Mouse (Mus musculus) midbrain, embryonic 10.5 days (tissue): ENCODE results near the gene Trpv4. TPM values are rescaled to one million over a fixed set of nuclear protein-coding genes. Genes with fewer than 3 reads are reported as not detected.
A peak's percentile ranks its signal among the peaks of the same experiment; 100 is the strongest.

Source experiments
- DNase-seq: peaks from one replicate; pipeline ENCODE4 v3.0.0-alpha.2; 2017; ENCODE audit warnings: low spot score
- H3K27ac ChIP-seq: fragments of 300-500 bp; sonication (generic); replicated peaks from 2 replicates; pipeline ENCODE4 v1.5.1; 2016; ENCODE audit warnings: mild to moderate bottlenecking
- H3K27me3 ChIP-seq: fragments of 300-500 bp; sonication (generic); 2 replicates; pipeline ENCODE4 v1.6.1; 2016; ENCODE audit warnings: low read depth, mild to moderate bottlenecking; ENCODE audit not compliant: poor library complexity, severe bottlenecking
- H3K36me3 ChIP-seq: fragments of 300-500 bp; sonication (generic); 2 replicates; pipeline ENCODE4 v1.6.1; 2016; ENCODE audit warnings: mild to moderate bottlenecking, moderate library complexity
- H3K4me1 ChIP-seq: fragments of 300-500 bp; sonication (generic); 2 replicates; pipeline ENCODE4 v1.6.1; 2016
- H3K4me3 ChIP-seq: fragments of 300-500 bp; sonication (generic); 2 replicates; pipeline ENCODE4 v1.5.1; 2016; ENCODE audit warnings: mild to moderate bottlenecking, moderate library complexity
- H3K9me3 ChIP-seq: fragments of 300-500 bp; sonication (generic); replicated peaks from 2 replicates; pipeline ENCODE4 v1.6.1; 2016; ENCODE audit warnings: mild to moderate bottlenecking
- WGBS: fragments of 180-500 bp; shearing (Covaris S2); methylation state at CpG from one replicate; pipeline ENCODE4 v1.1.7; 2016; 5-methylcytosine and 5-hydroxymethylcytosine counted together
- polyA plus RNA-seq: library from polyadenylated mRNA; unstranded; fragments of >200 nt; fragmentation: Nextera tagmentation; extraction: Ambion mirVana; gene quantifications from 2 replicates; pipeline ENCODE4 v1.2.1, GENCODE M21; 2016

The Trpv4 gene
- polyA plus RNA-seq, 1 experiment from 2014 or later: 0.12 TPM

DNA sequence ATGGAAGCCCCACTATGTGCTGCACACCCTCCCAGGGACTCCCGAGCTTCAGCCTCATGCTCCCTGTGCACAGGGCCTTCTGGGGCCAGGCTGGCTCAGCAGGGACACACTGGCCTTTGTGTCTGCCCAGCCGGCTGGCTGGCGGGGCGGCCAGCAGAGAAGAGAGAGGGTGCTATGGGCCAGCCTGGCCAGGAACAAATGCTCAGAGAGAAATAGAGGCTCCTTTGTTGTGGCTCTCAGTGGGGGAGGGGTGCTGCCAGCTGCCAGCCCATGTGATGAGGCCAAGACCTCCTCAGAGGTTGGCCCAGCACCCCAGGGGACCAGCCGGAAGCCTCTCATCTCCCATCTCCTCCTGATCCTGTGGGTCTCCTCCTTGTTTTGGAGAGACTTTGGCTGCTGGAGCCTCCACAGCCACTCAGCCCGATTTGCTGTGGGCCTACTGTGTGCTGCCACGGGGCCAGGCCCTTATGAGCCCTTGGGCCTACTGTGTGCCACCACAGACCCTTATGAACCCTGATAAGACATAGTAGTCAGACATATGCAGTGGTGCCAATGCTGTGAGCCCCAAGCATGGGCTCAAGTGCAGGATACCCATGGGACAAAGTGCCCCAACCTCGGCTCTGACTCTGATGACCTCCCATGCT lies 78.4 kb downstream of the Trpv4 start:
- DNase-seq: no peak
- H3K4me3 ChIP-seq: no peak overlapping the region
- peaks cover 27% of the 10 kb centered on the region for H3K36me3 ChIP-seq
- peak overlapping the region; percentile 76 for H3K27ac ChIP-seq
- peaks cover 44% of the 10 kb centered on the region for H3K27me3 ChIP-seq
- peaks cover 86% of the 10 kb centered on the region for H3K4me1 ChIP-seq
- WGBS: 61% methylated on average over 8 of the region's 8 CpGs
- no peaks in the 10 kb centered on the region for H3K9me3 ChIP-seq

- Histone ChIP-seq H3K27me3 (peaks cover 46% of the 10 kb centered on the region), H3K36me3 (peaks cover 27% of the 10 kb centered on the region), H3K4me1 (peaks cover 86% of the 10 kb centered on the region), H3K27ac (peak overlapping the region; percentile 57; the same call in 1 of the 2 replicates), H3K4me3 (no peak overlapping the region), H3K9me3 (no peaks in the 10 kb centered on the region)
- DNase-seq: no peak
- WGBS: 68% methylated on average over 20 of the region's 20 CpGs
Observed at GRCm38 (mm10) chr5:114578361-114578760, 79.9 kb downstream of the Trpv4 start.

DNA sequence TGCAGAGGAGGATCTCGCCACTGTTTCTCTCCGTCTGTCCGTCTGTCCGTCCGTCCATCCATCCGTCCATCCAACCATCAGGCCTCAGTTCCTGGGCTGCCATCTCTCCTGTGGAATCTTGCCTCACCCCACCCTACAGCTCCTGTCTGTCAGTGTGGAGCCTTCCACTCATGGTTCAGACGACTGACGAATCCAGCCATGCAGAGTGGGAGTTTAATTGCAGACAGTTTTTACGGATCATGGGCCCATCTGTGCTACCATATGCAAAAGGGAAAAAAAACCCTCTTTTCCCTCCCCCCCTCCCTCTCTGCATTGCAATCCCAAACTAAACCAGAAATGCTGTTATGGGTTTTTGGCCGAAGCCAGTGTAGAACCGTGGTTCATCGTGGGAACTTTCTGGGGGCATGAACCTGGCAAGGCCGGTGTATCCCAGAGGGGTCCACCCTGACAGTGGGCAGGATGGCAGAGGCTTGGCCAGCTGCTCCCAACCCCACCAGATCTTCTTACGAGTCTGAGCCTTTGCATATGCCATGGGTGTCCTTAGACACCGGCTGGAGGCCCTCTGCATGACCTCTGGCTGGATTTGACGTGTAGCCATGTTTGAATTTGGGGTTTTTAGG lies 82.1 kb downstream of the Trpv4 start:
- H3K4me1 ChIP-seq: peaks cover 92% of the 10 kb centered on the region
- peak overlapping the region; percentile 70 for H3K27ac ChIP-seq
- H3K4me3 ChIP-seq: no peak overlapping the region
- peaks cover 27% of the 10 kb centered on the region for H3K36me3 ChIP-seq
- H3K27me3 ChIP-seq: peaks cover 47% of the 10 kb centered on the region
- 90% methylated on average over 16 of the region's 16 CpGs for WGBS
- no peak for DNase-seq
- H3K9me3 ChIP-seq: no peaks in the 10 kb centered on the region

DNA sequence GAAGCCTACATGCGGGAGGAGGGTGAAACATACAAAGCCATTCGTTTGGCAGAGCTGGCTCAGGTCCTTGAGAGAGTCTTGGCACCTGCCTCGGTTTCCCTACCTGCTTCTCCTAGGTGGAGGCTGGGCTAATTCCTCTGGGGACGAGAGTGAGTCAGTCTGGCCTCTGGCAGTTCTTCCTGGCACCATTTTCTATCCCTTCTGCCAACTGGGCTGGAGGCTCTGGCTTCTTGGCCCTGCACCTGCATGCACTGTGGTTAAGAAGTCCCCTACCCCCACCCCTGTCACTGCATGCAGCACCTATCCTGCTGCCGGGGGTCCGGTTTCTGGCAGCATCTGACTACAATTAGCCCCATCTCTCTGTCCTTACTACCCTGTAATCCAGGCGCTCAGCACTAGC lies 82.7 kb downstream of the Trpv4 start:
- no peak overlapping the region; the same call in 1 of the 2 replicates for H3K4me3 ChIP-seq
- WGBS: 80% methylated on average over 7 of the region's 7 CpGs
- H3K27me3 ChIP-seq: peaks cover 52% of the 10 kb centered on the region
- H3K4me1 ChIP-seq: peaks cover 94% of the 10 kb centered on the region
- no peak for DNase-seq
- H3K27ac ChIP-seq: peak overlapping the region; percentile 70
- H3K9me3 ChIP-seq: no peaks in the 10 kb centered on the region
- peaks cover 27% of the 10 kb centered on the region for H3K36me3 ChIP-seq

DNA sequence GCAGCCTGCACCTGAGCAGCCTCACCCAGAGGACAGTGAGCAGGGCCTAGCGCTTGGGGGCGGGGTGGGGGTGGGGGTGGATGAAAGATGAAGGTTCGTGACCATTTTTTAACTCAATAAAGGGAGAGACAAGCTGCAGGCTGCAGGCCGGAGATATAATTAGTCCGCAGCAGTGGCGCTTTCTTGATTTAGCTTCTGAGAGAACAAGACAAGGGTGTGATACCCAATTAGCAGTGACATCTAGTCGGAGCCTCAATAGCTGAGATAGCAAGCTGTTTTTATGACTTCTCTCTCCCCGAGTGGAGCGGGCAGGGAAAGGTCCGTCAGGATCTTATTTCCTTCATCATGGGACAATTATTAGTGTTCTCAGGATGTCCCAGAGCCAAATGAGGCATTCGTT lies 83.2 kb downstream of the Trpv4 start:
- H3K4me3 ChIP-seq: peak overlapping the region; percentile 33
- H3K9me3 ChIP-seq: no peaks in the 10 kb centered on the region
- no peak for DNase-seq
- H3K4me1 ChIP-seq: peaks cover 97% of the 10 kb centered on the region
- H3K27me3 ChIP-seq: peaks cover 56% of the 10 kb centered on the region
- H3K27ac ChIP-seq: peak overlapping the region; percentile 70
- WGBS: 67% methylated on average over 11 of the region's 11 CpGs
- H3K36me3 ChIP-seq: peaks cover 24% of the 10 kb centered on the region

- H3K9me3 ChIP-seq: no peaks in the 10 kb centered on the region
- H3K27me3 ChIP-seq: peaks cover 65% of the 10 kb centered on the region
- peak overlapping the region; percentile 88; the same call in 1 of the 2 replicates for H3K4me3 ChIP-seq
- DNase-seq: no peak
- WGBS: 71% methylated on average over 12 of the region's 12 CpGs
- peak overlapping the region; percentile 83 for H3K27ac ChIP-seq
- H3K36me3 ChIP-seq: peaks cover 16% of the 10 kb centered on the region
- peaks cover 97% of the 10 kb centered on the region for H3K4me1 ChIP-seq
Observed at GRCm38 (mm10) chr5:114573920-114574628, 84.1 kb downstream of the Trpv4 start.

GRCm38 (mm10) chr5:114572997-114573396 lies 85.2 kb downstream of the Trpv4 start:
- H3K36me3 ChIP-seq: peaks cover 14% of the 10 kb centered on the region
- no peaks in the 10 kb centered on the region for H3K9me3 ChIP-seq
- H3K4me3 ChIP-seq: peak overlapping the region; percentile 88
- 7% methylated on average over 2 of the region's 2 CpGs for WGBS
- peaks cover 72% of the 10 kb centered on the region for H3K27me3 ChIP-seq
- H3K27ac ChIP-seq: peak overlapping the region; percentile 83
- DNase-seq: peak; percentile 57
- peaks cover 99% of the 10 kb centered on the region for H3K4me1 ChIP-seq

Other genes starting within 250 kb of the Trpv4 start
- gene Mmab, start 214.4 kb downstream of the Trpv4 start, polyA plus RNA-seq: 32.4 and 34.1 TPM in 2 replicates
- gene Mvk, start 214.2 kb downstream of the Trpv4 start, polyA plus RNA-seq: 62.3 and 65.2 TPM in 2 replicates
- gene Fam222a, start 90.4 kb downstream of the Trpv4 start, polyA plus RNA-seq: 4.0 and 5.1 TPM in 2 replicates
- gene Gltp, start 32.6 kb upstream of the Trpv4 start, polyA plus RNA-seq: 81.8 and 83.0 TPM in 2 replicates
- 19.4 and 22.0 TPM in 2 replicates for gene Tchp, start 49.3 kb upstream of the Trpv4 start, polyA plus RNA-seq
- gene Ankrd13a, start 116.3 kb upstream of the Trpv4 start, polyA plus RNA-seq: 50.1 and 54.0 TPM in 2 replicates
- gene Git2, start 117.1 kb upstream of the Trpv4 start, polyA plus RNA-seq: 34.4 and 38.1 TPM in 2 replicates
- gene 1500011B03Rik, start 165.0 kb upstream of the Trpv4 start, polyA plus RNA-seq: 133 and 143 TPM in 2 replicates
- not detected in 2 replicates for gene 4930519G04Rik, start 195.2 kb upstream of the Trpv4 start, polyA plus RNA-seq
- 0.16 and 0.57 TPM in 2 replicates for gene Gm9936, start 200.3 kb upstream of the Trpv4 start, polyA plus RNA-seq
- gene Oasl2, start 238.5 kb upstream of the Trpv4 start, polyA plus RNA-seq: 0.54 and 0.88 TPM in 2 replicates